Mouse (Mus musculus): ENCODE measurements around the gene Nkx6-2. TPM values are rescaled to one million over a fixed set of nuclear protein-coding genes. Genes with fewer than 3 reads are reported as not detected.
A peak's percentile ranks its signal among the peaks of the same experiment; 100 is the strongest.

Gene Nkx6-2
- polyA plus RNA-seq, 1 experiment from 2014 or later: 0.12 TPM

- Histone ChIP-seq H3K4me1 (ENCODE audit: control insufficient read depth in 2 of 2, insufficient read depth in 2 of 2, low read length in 2 of 2) (peaks cover 11 to 38% of the 10 kb centered on the region in 2 experiments; a peak in 3 of 4 replicates), H3K27me3 (ENCODE audit: control insufficient read depth, insufficient read depth, low read length) (peaks cover 96% of the 10 kb centered on the region), H3K4me3 (ENCODE audit: control insufficient read depth in 1 of 2, insufficient read depth in 1 of 2, low read depth in 1 of 2, low read length in 2 of 2) (peak overlapping the region; percentile 33 to 42), H3K36me3 (ENCODE audit: control insufficient read depth, insufficient read depth, low read length) (peaks cover 30% of the 10 kb centered on the region), H3K9ac (ENCODE audit: low read length) (0 out of 2 replicates have a peak overlapping the region, but pooled peaks have one; percentile 2), H3K9me3 (ENCODE audit: control insufficient read depth, low read length) (no peaks in the 10 kb centered on the region), H3K27ac (replicated peaks in 1 of 2; ENCODE audit: control insufficient read depth in 1 of 2, insufficient read depth in 1 of 2, low read depth in 2 of 2, low read length in 2 of 2) (no peak overlapping the region), H3K4me2 (ENCODE audit: low read length) (peak overlapping the region; percentile 70)
- under 1% methylated on average over 82 of the region's 82 CpGs for WGBS
- no peak for ATAC-seq (ENCODE audit: insufficient number of reproducible peaks, insufficient read depth, low FRiP score, low read depth)
Observed at GRCm38 (mm10) chr7:139581801-139582571, 611 bp downstream of the Nkx6-2 start.

- ATAC-seq (ENCODE audit: insufficient number of reproducible peaks, insufficient read depth, low FRiP score, low read depth): no peak
- Histone ChIP-seq H3K9me3 (ENCODE audit: control insufficient read depth, low read length) (no peaks in the 10 kb centered on the region), H3K4me1 (ENCODE audit: control insufficient read depth in 2 of 2, insufficient read depth in 2 of 2, low read length in 2 of 2) (peaks cover 11 to 38% of the 10 kb centered on the region in 2 experiments; a peak in 3 of 4 replicates), H3K9ac (ENCODE audit: low read length) (0 out of 2 replicates have a peak overlapping the region, but pooled peaks have one; percentile 2), H3K4me3 (ENCODE audit: control insufficient read depth in 1 of 2, insufficient read depth in 1 of 2, low read depth in 1 of 2, low read length in 2 of 2) (peak overlapping the region; percentile 33 to 42; a peak in 3 of 4 replicates), H3K27me3 (ENCODE audit: control insufficient read depth, insufficient read depth, low read length) (peaks cover 87% of the 10 kb centered on the region), H3K27ac (replicated peaks in 1 of 2; ENCODE audit: control insufficient read depth in 1 of 2, insufficient read depth in 1 of 2, low read depth in 2 of 2, low read length in 2 of 2) (no peak overlapping the region), H3K36me3 (ENCODE audit: control insufficient read depth, insufficient read depth, low read length) (peaks cover 38% of the 10 kb centered on the region), H3K4me2 (ENCODE audit: low read length) (peak overlapping the region; percentile 70)
- WGBS: 3% methylated on average over 78 of the region's 78 CpGs
Observed at GRCm38 (mm10) chr7:139580851-139581775, 1.5 kb downstream of the Nkx6-2 start.

GRCm38 (mm10) chr7:139579261-139579905, 3.2 kb downstream of the Nkx6-2 start:
- no peak for ATAC-seq (ENCODE audit: insufficient number of reproducible peaks, insufficient read depth, low FRiP score, low read depth)
- no peak overlapping the region for H3K9ac ChIP-seq (ENCODE audit: low read length)
- no peaks in the 10 kb centered on the region for H3K9me3 ChIP-seq (ENCODE audit: control insufficient read depth, low read length)
- no peak overlapping the region for H3K4me2 ChIP-seq (ENCODE audit: low read length)
- WGBS: 86% methylated on average over 21 of the region's 21 CpGs
- H3K27me3 ChIP-seq (ENCODE audit: control insufficient read depth, insufficient read depth, low read length): peaks cover 70% of the 10 kb centered on the region
- peaks cover 6 to 30% of the 10 kb centered on the region in 2 experiments; a peak in 3 of 4 replicates for H3K4me1 ChIP-seq (ENCODE audit: control insufficient read depth in 2 of 2, insufficient read depth in 2 of 2, low read length in 2 of 2)
- no peak overlapping the region for H3K4me3 ChIP-seq (ENCODE audit: control insufficient read depth in 1 of 2, insufficient read depth in 1 of 2, low read depth in 1 of 2, low read length in 2 of 2)
- H3K27ac ChIP-seq (replicated peaks in 1 of 2; ENCODE audit: control insufficient read depth in 1 of 2, insufficient read depth in 1 of 2, low read depth in 2 of 2, low read length in 2 of 2): no peak overlapping the region
- peaks cover 55% of the 10 kb centered on the region for H3K36me3 ChIP-seq (ENCODE audit: control insufficient read depth, insufficient read depth, low read length)

- Histone ChIP-seq H3K27ac (replicated peaks in 1 of 2; ENCODE audit: control insufficient read depth in 1 of 2, insufficient read depth in 1 of 2, low read depth in 2 of 2, low read length in 2 of 2) (no peak overlapping the region), H3K4me2 (ENCODE audit: low read length) (no peak overlapping the region), H3K9ac (ENCODE audit: low read length) (no peak overlapping the region), H3K4me3 (ENCODE audit: control insufficient read depth in 1 of 2, insufficient read depth in 1 of 2, low read depth in 1 of 2, low read length in 2 of 2) (no peak overlapping the region), H3K4me1 (ENCODE audit: control insufficient read depth in 2 of 2, insufficient read depth in 2 of 2, low read length in 2 of 2) (peaks cover 0 to 6% of the 10 kb centered on the region in 2 experiments; a peak in 2 of 4 replicates), H3K9me3 (ENCODE audit: control insufficient read depth, low read length) (no peaks in the 10 kb centered on the region), H3K27me3 (ENCODE audit: control insufficient read depth, insufficient read depth, low read length) (peaks cover 38% of the 10 kb centered on the region), H3K36me3 (ENCODE audit: control insufficient read depth, insufficient read depth, low read length) (peaks cover 82% of the 10 kb centered on the region)
- ATAC-seq (ENCODE audit: insufficient number of reproducible peaks, insufficient read depth, low FRiP score, low read depth): no peak
- WGBS: 76% methylated on average over 16 of the region's 16 CpGs
Observed at GRCm38 (mm10) chr7:139576064-139576686, 6.4 kb downstream of the Nkx6-2 start.

- no peak overlapping the region for H3K4me3 ChIP-seq (ENCODE audit: control insufficient read depth in 1 of 2, insufficient read depth in 1 of 2, low read depth in 1 of 2, low read length in 2 of 2)
- peaks cover 87% of the 10 kb centered on the region for H3K36me3 ChIP-seq (ENCODE audit: control insufficient read depth, insufficient read depth, low read length)
- no peak for ATAC-seq (ENCODE audit: insufficient number of reproducible peaks, insufficient read depth, low FRiP score, low read depth)
- H3K9me3 ChIP-seq (ENCODE audit: control insufficient read depth, low read length): no peaks in the 10 kb centered on the region
- WGBS: 73% methylated on average over 3 of the region's 3 CpGs
- peaks cover 3% of the 10 kb centered on the region; the same call in 1 of the 2 replicates for H3K27me3 ChIP-seq (ENCODE audit: control insufficient read depth, insufficient read depth, low read length)
- no peaks in the 10 kb centered on the region; a peak in 1 of 4 replicates for H3K4me1 ChIP-seq (ENCODE audit: control insufficient read depth in 2 of 2, insufficient read depth in 2 of 2, low read length in 2 of 2)
- no peak overlapping the region for H3K9ac ChIP-seq (ENCODE audit: low read length)
- H3K4me2 ChIP-seq (ENCODE audit: low read length): no peak overlapping the region
- no peak overlapping the region for H3K27ac ChIP-seq (replicated peaks in 1 of 2; ENCODE audit: control insufficient read depth in 1 of 2, insufficient read depth in 1 of 2, low read depth in 2 of 2, low read length in 2 of 2)
Observed at GRCm38 (mm10) chr7:139572665-139573064, 9.9 kb downstream of the Nkx6-2 start.

GRCm38 (mm10) chr7:139570788-139571187, 11.8 kb downstream of the Nkx6-2 start:
- no peak overlapping the region for H3K4me3 ChIP-seq (ENCODE audit: control insufficient read depth in 1 of 2, insufficient read depth in 1 of 2, low read depth in 1 of 2, low read length in 2 of 2)
- peaks cover 88% of the 10 kb centered on the region for H3K36me3 ChIP-seq (ENCODE audit: control insufficient read depth, insufficient read depth, low read length)
- WGBS: 95% methylated on average over 5 of the region's 5 CpGs
- H3K4me2 ChIP-seq (ENCODE audit: low read length): no peak overlapping the region
- ATAC-seq (ENCODE audit: insufficient number of reproducible peaks, insufficient read depth, low FRiP score, low read depth): no peak
- H3K27me3 ChIP-seq (ENCODE audit: control insufficient read depth, insufficient read depth, low read length): no peaks in the 10 kb centered on the region
- H3K27ac ChIP-seq (replicated peaks in 1 of 2; ENCODE audit: control insufficient read depth in 1 of 2, insufficient read depth in 1 of 2, low read depth in 2 of 2, low read length in 2 of 2): no peak overlapping the region
- no peaks in the 10 kb centered on the region for H3K9me3 ChIP-seq (ENCODE audit: control insufficient read depth, low read length)
- H3K4me1 ChIP-seq (ENCODE audit: control insufficient read depth in 2 of 2, insufficient read depth in 2 of 2, low read length in 2 of 2): no peaks in the 10 kb centered on the region; a peak in 1 of 4 replicates
- H3K9ac ChIP-seq (ENCODE audit: low read length): no peak overlapping the region

GRCm38 (mm10) chr7:139566533-139566932, 16.1 kb downstream of the Nkx6-2 start:
- Histone ChIP-seq H3K4me1 (ENCODE audit: control insufficient read depth in 2 of 2, insufficient read depth in 2 of 2, low read length in 2 of 2) (peaks cover 10 to 17% of the 10 kb centered on the region in 2 experiments; a peak in 3 of 4 replicates), H3K4me2 (ENCODE audit: low read length) (no peak overlapping the region), H3K9ac (ENCODE audit: low read length) (no peak overlapping the region), H3K36me3 (ENCODE audit: control insufficient read depth, insufficient read depth, low read length) (peaks cover 77% of the 10 kb centered on the region), H3K27me3 (ENCODE audit: control insufficient read depth, insufficient read depth, low read length) (no peaks in the 10 kb centered on the region), H3K4me3 (ENCODE audit: control insufficient read depth in 1 of 2, insufficient read depth in 1 of 2, low read depth in 1 of 2, low read length in 2 of 2) (no peak overlapping the region), H3K9me3 (ENCODE audit: control insufficient read depth, low read length) (no peaks in the 10 kb centered on the region), H3K27ac (replicated peaks in 1 of 2; ENCODE audit: control insufficient read depth in 1 of 2, insufficient read depth in 1 of 2, low read depth in 2 of 2, low read length in 2 of 2) (no peak overlapping the region)
- no peak for ATAC-seq (ENCODE audit: insufficient number of reproducible peaks, insufficient read depth, low FRiP score, low read depth)
- 81% methylated on average over 8 of the region's 8 CpGs for WGBS

Data from heart, embryonic 14.5 days (tissue).